Mouse (Mus musculus): Measurements from ENCODE around the gene Prrc2c. TPM values are rescaled to one million over a fixed set of nuclear protein-coding genes. Genes with fewer than 3 reads are reported as not detected.
"Not testable (repeated sequence)": the region's sequence is repeated elsewhere in the genome, so short reads cannot be mapped to it uniquely, and the experiment has no call there.

Gene Prrc2c
- polyA plus RNA-seq (2012; rRNA removed) = 38.6 and 41.5 TPM in 2 replicates

DNA sequence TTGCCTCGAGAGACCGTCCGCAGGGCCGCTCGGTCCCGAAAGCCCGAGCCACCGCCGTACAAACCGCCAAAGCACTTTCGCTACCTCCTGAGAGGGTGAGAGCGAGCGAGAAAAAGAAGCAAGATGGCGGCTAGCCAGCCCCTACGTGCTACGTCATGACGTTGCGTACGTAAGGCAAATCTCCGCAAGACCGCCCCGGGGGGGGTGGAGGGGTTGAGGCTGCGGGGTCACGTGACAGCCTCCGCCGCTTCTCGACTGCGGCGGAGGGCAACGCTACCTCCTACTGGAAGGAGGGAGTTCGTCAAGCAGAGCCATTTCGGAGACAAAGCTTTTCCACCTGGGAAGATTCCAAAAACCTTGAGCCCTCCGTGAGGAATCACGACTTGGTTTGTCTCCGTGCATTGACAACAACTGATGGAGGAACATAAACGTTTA is at the start of gene Prrc2c:
TSS of gene Prrc2c (minus strand) at position 156 of the 435 bp plus-strand sequence.
- TF ChIP-seq POLR2A (IDR thresholded peaks at IDR 0.05; ENCODE audit: extremely low read depth, insufficient read depth, low read length) (peak; percentile 97), CTCF (IDR thresholded peaks at IDR 0.05; ENCODE audit: extremely low read depth, insufficient read depth, low read length) (peak; percentile 32; the same call in 1 of the 2 replicates)
- Histone ChIP-seq H3K4me1 (ENCODE audit: control insufficient read depth, insufficient read depth, low read length) (peaks cover 6% of the 10 kb centered on the region), H3K27ac (ENCODE audit: insufficient read depth, low read length) (peak within 1 kb of the TSS; percentile 87), H3K4me3 (ENCODE audit: insufficient read depth, low read length) (peak within 1 kb of the TSS; percentile 63)

DNA sequence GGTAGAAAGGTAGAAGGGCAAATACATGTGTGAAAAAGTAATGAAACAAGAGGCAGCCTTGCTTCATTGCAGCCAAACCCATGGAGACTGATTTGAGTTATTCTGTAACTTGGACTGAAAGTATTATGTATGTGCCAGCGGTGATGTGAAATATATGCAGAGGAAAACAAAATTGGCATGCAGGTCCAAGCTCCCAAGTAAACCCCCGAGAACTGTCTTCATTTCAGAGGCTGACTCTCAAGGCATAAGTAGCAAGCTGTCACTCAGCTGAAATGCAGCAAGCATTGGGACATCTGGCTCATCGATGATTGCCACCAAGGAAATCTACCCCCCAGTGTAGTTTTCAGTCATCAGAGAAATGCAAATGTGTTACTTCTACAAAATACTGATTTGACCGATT is 44.9 kb upstream of the Prrc2c start:
- no peak overlapping the region for H3K27ac ChIP-seq (ENCODE audit: insufficient read depth, low read length)
- H3K4me3 ChIP-seq (ENCODE audit: insufficient read depth, low read length) = no peak overlapping the region
- no peaks in the 10 kb centered on the region for H3K4me1 ChIP-seq (ENCODE audit: control insufficient read depth, insufficient read depth, low read length)
- TF ChIP-seq POLR2A (IDR thresholded peaks at IDR 0.05; ENCODE audit: extremely low read depth, insufficient read depth, low read length) = no peak
- TF ChIP-seq CTCF (IDR thresholded peaks at IDR 0.05; ENCODE audit: extremely low read depth, insufficient read depth, low read length) = no peak

DNA sequence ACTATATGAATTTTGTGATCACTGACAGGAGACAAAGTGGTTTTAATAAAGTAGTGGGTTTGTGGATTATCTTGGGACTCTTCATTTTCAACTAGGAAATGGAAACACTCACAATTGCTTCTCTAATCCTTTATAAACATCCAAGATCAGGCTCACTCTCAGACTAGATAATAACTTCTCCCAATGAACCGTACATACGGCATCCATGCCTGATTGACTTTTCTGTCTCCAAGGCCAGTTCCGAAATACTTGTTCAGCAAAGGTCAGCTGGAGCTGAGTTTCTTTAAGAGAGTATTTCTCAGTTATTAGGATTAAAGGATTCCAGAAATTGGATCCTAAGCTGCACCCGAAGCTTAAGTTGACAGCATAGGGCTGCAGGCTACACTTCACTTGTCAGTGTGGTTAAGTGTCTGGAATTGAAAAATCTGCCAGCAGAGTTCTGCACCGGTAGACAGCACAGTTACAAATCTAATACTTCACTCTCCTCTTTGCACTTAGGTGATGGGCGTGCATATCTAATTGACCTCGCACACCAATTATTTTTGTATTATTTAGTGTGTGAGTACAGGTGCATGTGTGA is 43.4 kb upstream of the Prrc2c start:
- no peak overlapping the region for H3K27ac ChIP-seq (ENCODE audit: insufficient read depth, low read length)
- TF ChIP-seq POLR2A (IDR thresholded peaks at IDR 0.05; ENCODE audit: extremely low read depth, insufficient read depth, low read length) (no peak), CTCF (IDR thresholded peaks at IDR 0.05; ENCODE audit: extremely low read depth, insufficient read depth, low read length) (no peak)
- no peak overlapping the region for H3K4me3 ChIP-seq (ENCODE audit: insufficient read depth, low read length)
- no peaks in the 10 kb centered on the region for H3K4me1 ChIP-seq (ENCODE audit: control insufficient read depth, insufficient read depth, low read length)

DNA sequence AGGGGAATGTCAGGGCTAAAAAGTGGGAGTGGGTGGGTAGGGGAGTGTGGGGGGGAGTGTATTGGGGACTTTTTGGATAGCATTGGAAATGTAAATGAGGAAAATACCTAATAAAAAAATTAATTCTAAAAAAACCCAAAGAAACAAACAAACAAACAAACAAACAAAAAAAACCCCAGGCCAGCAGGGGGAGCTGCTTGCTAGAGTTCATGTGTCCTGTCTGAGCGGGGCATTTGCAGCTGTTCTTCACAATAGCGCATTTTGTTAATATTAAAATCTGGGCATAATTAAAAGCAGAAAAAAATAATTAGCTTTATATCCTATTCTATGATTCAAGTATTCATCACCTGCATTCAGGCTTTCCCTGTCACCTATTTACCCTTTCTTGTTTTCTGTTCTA is 40.7 kb upstream of the Prrc2c start:
- not testable (repeated sequence) for H3K4me3 ChIP-seq (ENCODE audit: insufficient read depth, low read length); H3K27ac ChIP-seq (ENCODE audit: insufficient read depth, low read length)

DNA sequence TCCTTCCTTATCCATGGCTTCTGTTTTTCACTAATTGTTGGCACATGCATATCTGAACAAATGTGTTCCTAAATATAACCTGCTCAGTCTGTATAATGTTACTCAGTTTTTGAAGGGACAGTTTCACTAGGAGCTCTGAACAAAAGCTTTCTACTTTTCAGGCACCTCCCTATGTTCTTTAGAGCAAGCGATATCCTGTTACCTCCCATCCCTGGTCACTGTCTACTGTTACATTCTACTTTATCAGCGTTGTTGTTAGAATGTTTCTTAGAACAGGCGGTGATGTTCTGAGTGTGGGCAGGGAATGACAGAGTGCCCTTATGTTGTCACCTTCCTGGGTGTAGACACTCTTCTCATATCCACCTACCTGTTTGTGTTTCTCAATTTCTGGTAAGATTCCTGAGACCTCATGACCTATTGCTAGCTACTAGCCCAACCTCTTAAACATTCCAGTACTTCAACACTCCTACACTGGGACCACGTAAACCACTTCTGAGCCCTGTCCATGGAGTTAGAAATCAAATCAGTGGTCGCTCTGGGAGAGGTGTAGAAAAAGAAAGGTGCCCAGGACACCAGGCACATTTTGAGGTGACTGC is 37.7 kb upstream of the Prrc2c start:
- no peaks in the 10 kb centered on the region for H3K4me1 ChIP-seq (ENCODE audit: control insufficient read depth, insufficient read depth, low read length)
- no peak overlapping the region for H3K27ac ChIP-seq (ENCODE audit: insufficient read depth, low read length)
- no peak overlapping the region for H3K4me3 ChIP-seq (ENCODE audit: insufficient read depth, low read length)
- no peak for TF ChIP-seq CTCF (IDR thresholded peaks at IDR 0.05; ENCODE audit: extremely low read depth, insufficient read depth, low read length)
- no peak for TF ChIP-seq POLR2A (IDR thresholded peaks at IDR 0.05; ENCODE audit: extremely low read depth, insufficient read depth, low read length)

More for the DNA sequence above, 40.7 kb upstream of the Prrc2c start:
- not testable (repeated sequence) for H3K4me1 ChIP-seq (ENCODE audit: control insufficient read depth, insufficient read depth, low read length)

DNA sequence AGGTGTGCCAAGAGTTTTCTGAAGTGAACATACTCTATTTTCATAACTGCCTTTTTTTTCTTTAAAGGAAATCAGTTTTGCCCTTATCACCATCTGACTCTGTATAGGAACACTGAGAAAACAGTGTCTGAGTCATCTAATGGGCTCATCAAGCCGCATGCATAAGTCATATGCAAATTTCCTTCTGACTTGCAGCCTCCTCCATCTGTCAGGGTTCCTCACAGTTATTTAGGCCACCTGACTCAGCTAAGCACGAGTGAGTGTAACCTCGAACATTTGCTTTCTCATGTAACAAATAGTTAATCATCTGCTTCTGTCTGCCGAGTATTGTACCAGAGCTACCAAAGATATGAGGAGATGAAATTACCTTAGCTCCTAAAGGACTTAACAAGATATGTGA is 33.3 kb upstream of the Prrc2c start:
- Histone ChIP-seq H3K4me3 (ENCODE audit: insufficient read depth, low read length) (no peak overlapping the region), H3K27ac (ENCODE audit: insufficient read depth, low read length) (no peak overlapping the region), H3K4me1 (ENCODE audit: control insufficient read depth, insufficient read depth, low read length) (no peaks in the 10 kb centered on the region)
- TF ChIP-seq POLR2A (IDR thresholded peaks at IDR 0.05; ENCODE audit: extremely low read depth, insufficient read depth, low read length) = no peak
- no peak for TF ChIP-seq CTCF (IDR thresholded peaks at IDR 0.05; ENCODE audit: extremely low read depth, insufficient read depth, low read length)

DNA sequence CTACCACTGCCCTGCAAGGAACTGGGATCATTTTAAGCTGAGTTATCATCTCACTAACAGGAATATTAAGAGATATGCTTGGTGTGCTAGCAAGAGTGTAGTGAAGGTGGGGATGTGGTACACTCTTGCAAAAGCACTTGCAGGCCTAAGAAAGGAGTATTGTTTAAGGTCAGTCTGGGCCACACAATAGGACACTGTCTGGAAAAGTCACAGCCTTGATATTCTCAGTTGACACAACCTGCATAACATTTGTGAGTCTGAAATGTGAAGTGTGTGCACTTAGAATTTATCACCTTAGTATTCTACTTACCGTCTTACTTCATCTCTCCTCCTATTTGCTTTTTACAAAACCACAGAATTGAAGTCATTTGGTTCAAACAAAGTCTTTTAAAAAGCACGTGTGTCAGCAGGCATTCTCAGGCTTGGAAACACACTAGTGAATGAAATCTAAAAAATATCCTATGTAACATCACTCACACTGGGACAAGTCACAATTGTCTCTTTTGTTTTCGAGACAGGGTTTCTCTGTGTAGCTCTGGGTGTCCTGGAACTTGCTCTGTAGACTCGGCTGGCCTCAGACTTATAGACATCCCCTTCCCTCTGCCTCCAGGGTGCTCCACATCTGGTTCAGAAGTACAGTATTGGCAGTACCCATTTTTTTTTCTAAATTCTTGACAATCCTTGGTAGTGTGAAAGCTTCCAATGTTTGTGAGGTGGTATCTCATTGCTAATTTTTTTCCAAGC is 31.4 kb upstream of the Prrc2c start:
- Histone ChIP-seq H3K4me1 (ENCODE audit: control insufficient read depth, insufficient read depth, low read length) (no peaks in the 10 kb centered on the region), H3K4me3 (ENCODE audit: insufficient read depth, low read length) (no peak overlapping the region), H3K27ac (ENCODE audit: insufficient read depth, low read length) (no peak overlapping the region)
- TF ChIP-seq POLR2A (IDR thresholded peaks at IDR 0.05; ENCODE audit: extremely low read depth, insufficient read depth, low read length) (no peak), CTCF (IDR thresholded peaks at IDR 0.05; ENCODE audit: extremely low read depth, insufficient read depth, low read length) (no peak)

DNA sequence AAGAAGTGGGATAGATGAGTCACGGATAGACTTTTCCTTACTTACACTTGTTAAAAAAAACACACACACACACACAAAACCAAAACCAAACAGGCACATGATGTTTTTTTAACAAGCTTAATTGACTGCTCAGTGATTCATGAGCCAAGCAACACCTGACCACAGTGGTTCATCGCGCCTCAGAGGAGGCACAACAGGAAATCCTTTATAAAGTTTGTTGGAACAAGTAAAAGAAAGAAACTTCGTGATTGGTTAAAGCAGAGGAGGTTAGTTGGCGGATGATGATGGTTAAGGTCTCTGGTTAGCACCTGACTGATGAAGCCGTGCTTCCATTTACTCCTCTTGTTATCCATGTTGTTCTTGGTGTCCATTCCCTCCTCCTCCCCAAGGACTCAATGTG is 11.7 kb upstream of the Prrc2c start:
- Histone ChIP-seq H3K27ac (ENCODE audit: insufficient read depth, low read length) (no peak overlapping the region), H3K4me1 (ENCODE audit: control insufficient read depth, insufficient read depth, low read length) (no peaks in the 10 kb centered on the region; the same call in 1 of the 2 replicates), H3K4me3 (ENCODE audit: insufficient read depth, low read length) (no peak overlapping the region)
- TF ChIP-seq CTCF (IDR thresholded peaks at IDR 0.05; ENCODE audit: extremely low read depth, insufficient read depth, low read length) (no peak), POLR2A (IDR thresholded peaks at IDR 0.05; ENCODE audit: extremely low read depth, insufficient read depth, low read length) (no peak)

DNA sequence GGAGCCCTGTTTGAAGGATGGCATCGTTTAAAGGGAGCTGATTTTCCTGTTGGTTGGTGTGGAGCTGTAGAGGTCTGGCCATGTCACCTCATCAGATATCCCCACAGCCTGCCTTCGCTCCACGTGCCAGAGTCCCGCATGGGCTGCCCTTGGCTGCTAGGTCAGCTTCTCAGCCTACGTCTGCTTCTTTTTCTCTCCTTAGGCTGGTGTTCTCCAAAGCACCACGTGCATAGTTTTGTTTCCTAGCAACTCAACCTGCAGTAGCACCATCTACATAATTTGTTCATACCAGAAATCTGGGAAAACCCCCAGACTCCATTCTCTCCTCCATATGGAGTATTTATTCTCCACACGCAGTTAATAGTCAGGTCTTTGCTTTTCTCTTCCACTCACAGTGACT is 9.3 kb upstream of the Prrc2c start:
- Histone ChIP-seq H3K27ac (ENCODE audit: insufficient read depth, low read length) (no peak overlapping the region), H3K4me3 (ENCODE audit: insufficient read depth, low read length) (no peak overlapping the region), H3K4me1 (ENCODE audit: control insufficient read depth, insufficient read depth, low read length) (no peaks in the 10 kb centered on the region; the same call in 1 of the 2 replicates)
- no peak for TF ChIP-seq CTCF (IDR thresholded peaks at IDR 0.05; ENCODE audit: extremely low read depth, insufficient read depth, low read length)
- no peak for TF ChIP-seq POLR2A (IDR thresholded peaks at IDR 0.05; ENCODE audit: extremely low read depth, insufficient read depth, low read length)

DNA sequence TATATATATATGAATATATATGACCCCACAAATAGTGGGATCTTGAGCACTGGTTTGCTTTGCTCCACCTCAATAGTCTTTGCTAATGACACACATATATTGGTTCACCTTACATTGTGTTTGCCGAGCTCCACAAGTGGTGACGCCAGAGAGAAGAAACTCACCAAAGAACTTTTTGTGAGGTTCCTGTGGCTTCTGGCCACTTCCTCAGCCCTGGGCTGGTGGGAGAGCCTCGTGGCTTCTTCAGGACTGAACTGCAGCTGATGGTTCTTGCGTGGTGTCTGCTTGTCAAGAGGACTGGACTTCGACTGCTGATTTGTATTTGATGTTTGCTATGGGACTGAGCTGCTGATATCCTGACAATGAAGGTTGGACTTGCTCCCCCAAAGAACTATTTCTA is 8.4 kb upstream of the Prrc2c start:
- TF ChIP-seq POLR2A (IDR thresholded peaks at IDR 0.05; ENCODE audit: extremely low read depth, insufficient read depth, low read length) = no peak
- no peak for TF ChIP-seq CTCF (IDR thresholded peaks at IDR 0.05; ENCODE audit: extremely low read depth, insufficient read depth, low read length)
- no peak overlapping the region for H3K27ac ChIP-seq (ENCODE audit: insufficient read depth, low read length)
- no peak overlapping the region for H3K4me3 ChIP-seq (ENCODE audit: insufficient read depth, low read length)
- H3K4me1 ChIP-seq (ENCODE audit: control insufficient read depth, insufficient read depth, low read length) = no peaks in the 10 kb centered on the region; the same call in 1 of the 2 replicates
